Mouse (Mus musculus) fat pad, adult 2 months (tissue): ENCODE measurements around the gene Cd96.

Source experiments
- DNase-seq: peaks from one replicate; pipeline ENCODE4 v3.0.0-alpha.2; 2011; ENCODE audit warnings: low read depth, low spot score; ENCODE audit errors: extremely low read depth

The Cd96 gene

DNA sequence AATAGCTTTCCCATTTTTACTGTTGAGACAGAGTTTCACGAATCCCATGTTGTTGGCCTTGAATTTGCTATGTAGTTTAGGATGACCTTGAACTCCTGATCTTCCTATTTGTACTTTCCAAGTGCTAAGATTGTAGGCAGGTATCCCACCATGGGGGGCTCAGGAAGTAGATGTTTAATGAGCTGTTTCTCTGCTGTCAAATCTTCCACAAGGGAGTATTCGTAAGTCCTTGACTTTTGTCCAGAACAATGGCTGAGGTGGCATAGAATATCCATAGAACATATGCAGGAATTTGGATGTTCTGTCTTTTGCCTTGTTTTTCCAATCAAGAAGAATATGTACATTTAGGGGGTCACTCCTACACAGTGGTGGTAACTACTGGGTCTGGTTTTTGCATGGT is 73.1 kb downstream of the Cd96 start:
- no peak for DNase-seq

DNA sequence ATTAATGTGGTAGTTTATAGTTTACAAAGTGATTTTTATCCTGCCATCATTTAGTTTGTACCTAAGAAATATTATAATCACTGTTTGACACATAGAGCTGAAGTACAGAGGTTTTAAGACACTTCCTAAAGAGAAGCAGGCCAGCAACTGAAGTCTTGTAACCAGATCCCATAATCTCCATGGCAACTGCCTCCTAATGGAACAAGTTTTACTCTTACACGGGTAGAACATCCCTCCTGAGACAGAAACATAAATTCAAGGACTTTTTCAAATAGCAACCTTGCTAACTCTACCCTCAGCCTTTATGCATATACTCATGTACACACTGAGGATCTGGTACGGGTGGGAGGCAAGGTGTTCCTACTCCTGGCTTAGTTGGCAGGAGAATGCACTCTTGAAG is 83.8 kb downstream of the Cd96 start:
- no peak for DNase-seq

DNA sequence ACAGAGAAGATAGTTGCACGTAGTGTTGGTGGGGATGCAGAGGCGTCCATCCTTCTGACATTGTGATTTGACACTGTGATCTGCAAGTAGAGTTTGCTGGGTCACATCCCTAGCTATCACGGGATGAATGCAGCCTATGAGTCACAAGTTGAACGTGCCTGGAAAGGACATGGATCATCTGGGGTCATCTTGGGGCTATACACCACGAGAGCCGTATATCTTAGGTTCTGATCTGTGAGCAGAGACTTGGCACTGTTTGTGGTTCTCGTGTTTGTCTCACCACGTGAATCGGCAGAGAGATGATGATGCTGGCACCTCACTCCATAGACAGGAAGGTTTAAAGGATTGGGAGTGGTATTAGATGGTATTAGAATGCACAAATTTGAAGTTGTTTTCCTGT is 86.2 kb downstream of the Cd96 start:
- DNase-seq: no peak

GRCm38 (mm10) chr16:46022958-46023491 is 97.0 kb downstream of the Cd96 start:
- no peak for DNase-seq

DNA sequence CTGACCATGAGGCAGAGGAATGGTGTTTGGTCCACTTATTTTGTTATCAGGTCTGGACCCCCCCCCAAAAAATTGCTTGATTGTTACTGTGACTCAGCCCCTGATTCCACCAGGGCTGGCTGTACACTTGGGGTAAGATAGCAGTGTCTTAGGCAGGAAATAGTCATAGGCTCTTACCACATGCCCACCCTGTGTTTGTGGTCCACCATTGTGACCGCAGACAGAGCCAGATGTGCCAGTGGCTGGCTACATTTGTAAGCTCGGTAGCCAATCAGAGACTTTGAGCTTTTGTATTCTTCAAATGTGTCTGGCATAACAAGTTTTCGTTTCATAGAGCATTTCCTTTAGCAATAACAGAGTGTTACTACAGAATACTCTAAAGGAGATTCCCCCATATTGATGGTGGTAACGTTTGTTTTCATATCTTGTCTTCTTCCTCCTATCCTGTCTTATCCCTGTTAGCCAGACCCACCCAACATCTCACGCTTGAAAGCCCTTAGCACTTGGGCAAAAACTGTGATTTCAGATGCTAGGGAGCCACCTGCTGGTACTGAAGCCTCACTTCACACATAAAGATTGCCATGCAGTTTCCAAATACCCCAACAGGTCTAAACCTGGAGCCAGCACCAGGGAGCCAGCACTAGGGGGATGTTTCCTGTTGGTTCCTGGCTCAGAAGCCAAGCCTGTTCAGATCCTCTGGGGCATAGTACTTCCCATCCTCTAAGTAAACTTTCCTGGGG is 97.7 kb downstream of the Cd96 start:
- DNase-seq: no peak

- DNase-seq: no peak
These were observed 98.7 kb downstream of the Cd96 start for GRCm38 (mm10) chr16:46021302-46021701.

- DNase-seq: no peak
These were observed 99.7 kb downstream of the Cd96 start for GRCm38 (mm10) chr16:46020396-46020795.

DNA sequence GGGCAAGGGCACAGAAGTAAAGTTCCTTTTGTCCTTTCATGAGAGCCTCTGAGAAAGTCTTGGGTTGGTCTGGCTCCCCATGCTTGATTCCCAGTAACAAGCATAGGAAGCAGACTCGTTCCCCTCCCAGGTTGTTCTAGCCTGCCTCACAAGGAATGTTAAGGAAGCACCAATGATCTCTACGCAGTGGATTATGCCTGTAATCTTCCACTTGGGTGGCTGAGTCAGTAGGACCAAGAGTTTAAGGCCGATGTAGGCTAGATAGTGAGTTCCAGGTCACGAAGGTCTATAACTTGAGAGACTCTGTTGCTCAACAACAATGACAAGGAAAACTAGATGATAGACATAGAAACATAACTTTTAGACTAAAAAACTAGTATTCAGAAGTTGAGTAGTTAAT is 100.3 kb downstream of the Cd96 start:
- no peak for DNase-seq

DNA sequence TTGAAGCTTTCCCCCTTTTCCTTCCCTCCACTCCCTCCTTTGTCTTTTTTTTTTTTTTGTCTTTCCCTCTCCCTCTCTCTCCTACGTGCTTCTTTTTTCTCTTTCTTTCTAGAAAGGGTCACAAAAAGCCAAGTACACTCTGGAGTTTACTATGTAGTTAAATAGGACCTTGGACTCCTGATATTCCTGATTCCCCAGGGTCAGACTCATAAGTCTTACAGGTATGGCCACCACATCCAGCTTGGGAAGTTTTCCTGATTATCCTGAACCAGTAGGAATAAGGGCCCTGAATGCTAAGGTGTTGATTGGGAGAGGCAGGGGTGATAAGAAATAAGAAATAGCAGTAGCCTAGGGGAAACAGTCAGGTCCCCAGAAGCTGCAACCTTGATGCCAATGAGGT is 100.7 kb downstream of the Cd96 start:
- no peak for DNase-seq

DNA sequence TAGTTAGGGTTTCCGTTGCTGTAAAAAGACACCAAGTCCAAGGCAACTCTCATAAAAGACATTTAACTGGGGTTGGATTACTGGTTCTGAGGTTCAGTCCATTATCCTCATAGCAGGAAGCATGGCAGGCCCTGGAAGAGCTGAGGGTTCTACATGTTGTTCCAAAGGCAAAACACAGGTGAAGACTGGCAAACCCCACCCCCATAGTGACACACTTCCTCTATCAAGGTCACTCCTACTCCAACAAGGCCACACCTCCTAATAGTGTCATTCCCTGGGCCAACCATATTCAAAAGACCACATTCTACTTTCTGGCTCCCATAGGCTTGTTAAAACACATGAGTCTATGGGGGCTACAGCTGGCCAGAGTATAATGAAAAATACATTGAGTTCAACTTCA is 108.4 kb downstream of the Cd96 start:
- no peak for DNase-seq

- no peak for DNase-seq
These were observed 109.2 kb downstream of the Cd96 start for GRCm38 (mm10) chr16:46010906-46011220.

- peak; percentile 43 for DNase-seq
These were observed 109.7 kb downstream of the Cd96 start, which contains the start of gene Plcxd2 for GRCm38 (mm10) chr16:46010153-46010905. Plcxd2 (minus strand) TSS chr16:46010218.

DNA sequence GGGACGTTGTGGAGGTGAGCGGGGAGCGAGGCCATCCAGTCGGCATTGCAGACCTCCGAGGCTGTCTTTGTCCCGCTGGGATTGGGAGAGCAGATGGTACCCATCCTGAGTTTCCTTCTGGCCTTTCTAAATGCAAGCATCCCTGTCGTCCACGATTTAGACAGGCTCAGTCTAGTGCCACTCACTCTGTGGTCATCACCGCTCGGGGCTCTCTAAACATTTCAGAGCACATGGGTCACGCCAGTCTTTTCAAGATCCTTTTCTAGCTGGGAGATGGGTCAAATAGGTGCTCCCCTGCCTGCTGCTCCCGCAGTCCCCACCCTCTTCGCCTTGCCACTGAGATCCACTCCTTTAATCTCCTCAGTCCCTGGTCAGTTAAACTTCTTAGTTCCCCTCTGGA is 110.3 kb downstream of the Cd96 start:
- no peak for DNase-seq

DNA sequence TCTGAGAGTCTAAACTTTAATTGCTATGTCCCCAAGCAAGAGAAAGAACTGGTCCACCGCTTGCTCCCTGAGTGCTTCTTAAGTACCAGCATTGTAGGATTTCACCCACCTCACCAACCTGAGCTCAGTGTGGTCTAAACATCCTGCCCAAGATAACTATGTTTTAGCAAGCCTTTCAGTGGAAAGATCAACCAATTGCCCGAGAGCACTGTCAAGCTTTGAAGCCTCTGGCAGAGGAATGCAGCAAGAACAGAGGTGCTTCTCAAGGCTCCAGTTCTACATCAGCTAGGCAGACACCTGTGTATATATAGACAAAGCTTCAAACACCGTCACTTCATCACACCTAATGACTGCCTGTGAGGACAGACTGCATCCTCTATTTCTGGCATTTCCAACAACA is 111.3 kb downstream of the Cd96 start:
- DNase-seq: no peak

GRCm38 (mm10) chr16:46008036-46008605 is 111.9 kb downstream of the Cd96 start:
- DNase-seq: peak; percentile 23

DNA sequence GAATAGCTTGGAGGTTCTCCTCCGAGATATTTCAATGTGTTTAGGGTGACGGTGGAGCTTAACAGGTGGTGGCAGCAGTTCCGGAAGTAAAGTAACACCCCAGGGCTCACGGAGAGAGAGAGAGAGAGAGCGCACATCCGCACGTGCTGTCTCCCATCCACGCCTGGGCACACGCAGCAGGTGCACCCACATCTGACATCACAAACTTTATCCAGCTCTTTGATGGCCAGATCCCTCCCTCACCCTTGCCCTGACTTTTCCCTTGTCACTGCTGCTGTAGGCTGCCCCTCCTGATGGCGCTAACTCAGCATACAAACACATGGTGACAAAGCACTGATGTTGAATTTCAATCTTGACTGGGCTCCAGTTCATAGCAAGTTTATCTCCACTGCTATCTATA is 113.8 kb downstream of the Cd96 start:
- DNase-seq: no peak

DNA sequence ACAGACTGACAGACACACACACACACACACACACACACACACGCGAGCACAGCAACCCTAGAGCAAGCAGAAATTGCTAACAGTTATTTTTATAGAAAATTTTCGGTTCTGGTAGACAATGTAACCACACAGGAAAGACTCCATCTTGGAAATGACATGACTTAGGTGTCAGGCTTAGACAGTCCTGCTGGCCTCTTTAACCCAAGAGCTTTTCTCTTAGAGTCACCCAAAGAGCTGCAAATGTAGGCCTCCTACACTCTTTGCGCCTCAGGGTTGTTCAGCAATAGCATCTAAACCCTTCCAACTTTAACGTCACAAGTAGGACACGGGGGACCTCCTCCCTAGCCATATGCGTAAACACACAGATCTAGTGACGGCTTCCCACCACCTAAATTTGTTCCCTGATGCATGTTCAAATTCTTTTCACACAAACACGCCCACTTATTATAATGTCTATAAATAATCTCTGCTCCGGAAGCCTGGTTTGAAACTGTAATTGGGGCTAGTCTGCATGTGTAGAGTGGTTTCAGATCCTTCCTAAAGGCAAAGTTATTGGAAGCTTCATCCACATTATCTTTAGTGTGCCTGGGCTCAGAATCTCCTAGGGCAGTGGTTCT is 118.4 kb downstream of the Cd96 start:
- DNase-seq: no peak

- DNase-seq: no peak
These were observed 119.1 kb downstream of the Cd96 start for GRCm38 (mm10) chr16:46000976-46001375.

DNA sequence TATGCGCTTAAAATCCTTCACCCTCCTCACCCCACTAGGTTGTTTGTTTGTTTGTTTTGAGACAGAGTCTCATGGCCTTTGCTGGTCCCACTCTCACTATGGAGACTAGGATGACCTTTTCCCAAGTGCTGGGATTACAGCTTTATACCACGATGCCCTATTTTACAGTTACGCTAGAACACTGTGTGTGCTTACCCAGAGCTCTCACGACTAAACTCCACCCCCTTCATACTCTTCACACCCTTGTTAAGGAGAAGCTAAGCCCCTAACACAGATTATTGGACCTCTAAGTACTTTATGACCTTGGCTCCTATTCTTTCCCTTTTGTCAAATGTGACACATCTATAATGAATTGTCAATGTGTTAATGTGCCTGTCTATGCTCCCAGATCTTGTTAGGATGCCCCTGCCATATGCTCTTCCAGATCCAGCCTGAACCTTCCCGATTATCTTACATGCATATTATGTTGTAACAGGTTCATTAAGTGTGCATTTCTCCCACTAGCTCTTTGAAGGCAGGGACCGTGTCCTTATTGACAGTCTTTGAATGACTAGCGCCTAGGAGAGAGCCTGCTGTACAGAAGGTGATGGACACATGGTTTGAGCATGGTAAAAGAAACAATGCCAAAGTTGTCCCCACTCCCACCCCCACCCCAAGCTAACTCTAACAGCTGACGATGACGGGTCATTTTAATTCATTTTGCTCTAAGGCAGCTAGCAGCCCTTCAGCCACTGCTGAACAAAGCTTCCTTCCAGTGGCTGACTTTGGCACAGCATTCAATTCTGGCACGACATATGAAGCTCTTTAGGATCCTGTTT is 120.5 kb downstream of the Cd96 start:
- no peak for DNase-seq

DNA sequence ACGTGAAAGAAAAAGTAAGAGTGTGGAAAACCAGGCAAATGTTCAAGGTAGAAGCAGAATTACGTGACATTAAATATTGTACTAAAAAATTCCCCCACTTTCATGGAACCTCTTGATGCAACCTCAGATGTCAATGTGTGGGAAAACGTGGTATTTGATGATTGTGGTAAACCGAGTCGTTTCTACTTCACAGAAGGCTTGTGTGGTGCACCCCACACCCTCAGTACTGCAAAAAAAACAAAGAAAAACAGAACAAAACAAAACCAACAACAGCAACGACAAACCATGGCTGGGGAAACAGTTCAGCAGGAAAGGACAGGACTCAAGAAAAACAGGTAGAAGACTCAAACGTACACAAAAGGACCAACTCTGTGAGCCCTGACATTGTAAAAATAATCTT is 121.8 kb downstream of the Cd96 start:
- no peak for DNase-seq
